Mouse (Mus musculus) C2C12 (cell line): ENCODE measurements around the gene Frrs1.

Experiments
- CEBPB ChIP-seq: IDR thresholded peaks from one replicate; pipeline ENCODE4 v1.6.1; 2011; ENCODE audit warnings: low read depth, mild to moderate bottlenecking, control low read depth, moderate library complexity
- CTCF ChIP-seq: IDR thresholded peaks from one replicate; pipeline ENCODE4 v1.5.1; 2011; ENCODE audit not compliant: control insufficient read depth, insufficient read depth, insufficient read length
- MAX ChIP-seq: IDR thresholded peaks from one replicate; pipeline ENCODE4 v1.6.1; 2011; ENCODE audit warnings: mild to moderate bottlenecking, control low read depth
- MYOD1 ChIP-seq: IDR thresholded peaks from one replicate; pipeline ENCODE4 v1.6.1; 2011; ENCODE audit warnings: low read depth; ENCODE audit not compliant: control insufficient read depth, insufficient read length
- USF1 ChIP-seq: IDR thresholded peaks from one replicate; pipeline ENCODE4 v1.6.1; 2011; ENCODE audit warnings: low read depth, mild to moderate bottlenecking, control low read depth, moderate library complexity

DNA sequence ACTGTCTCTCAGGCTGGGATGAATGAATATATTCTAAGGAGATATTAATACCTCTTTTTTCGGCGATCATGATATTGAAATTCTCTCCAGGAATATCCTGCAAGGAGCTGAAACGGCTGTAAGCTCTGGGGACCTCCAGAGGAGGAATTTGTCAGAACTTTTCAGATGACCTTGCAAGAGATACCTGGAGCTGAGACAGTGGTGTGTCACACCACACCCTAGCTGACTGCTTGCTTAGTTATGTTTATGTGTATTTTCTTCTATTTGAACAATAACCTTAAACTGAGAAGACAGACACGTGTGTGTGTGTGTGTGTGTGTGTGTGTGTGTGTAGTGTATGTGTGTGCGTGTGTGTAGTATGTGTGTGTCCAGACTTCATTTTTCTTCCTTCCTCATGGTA, 488 bp downstream of the Frrs1 start:
- TF ChIP-seq CEBPB = no peak
- TF ChIP-seq CTCF = no peak
- TF ChIP-seq USF1 = no peak
- no peak for TF ChIP-seq MAX
- TF ChIP-seq MYOD1 = no peak
